Mouse (Mus musculus): ENCODE measurements around the gene Brd2. TPM values are rescaled to one million over a fixed set of nuclear protein-coding genes. Genes with fewer than 3 reads are reported as not detected.

The Brd2 gene
- polyA plus RNA-seq, 1 experiment from 2014 or later, result 141 TPM

DNA sequence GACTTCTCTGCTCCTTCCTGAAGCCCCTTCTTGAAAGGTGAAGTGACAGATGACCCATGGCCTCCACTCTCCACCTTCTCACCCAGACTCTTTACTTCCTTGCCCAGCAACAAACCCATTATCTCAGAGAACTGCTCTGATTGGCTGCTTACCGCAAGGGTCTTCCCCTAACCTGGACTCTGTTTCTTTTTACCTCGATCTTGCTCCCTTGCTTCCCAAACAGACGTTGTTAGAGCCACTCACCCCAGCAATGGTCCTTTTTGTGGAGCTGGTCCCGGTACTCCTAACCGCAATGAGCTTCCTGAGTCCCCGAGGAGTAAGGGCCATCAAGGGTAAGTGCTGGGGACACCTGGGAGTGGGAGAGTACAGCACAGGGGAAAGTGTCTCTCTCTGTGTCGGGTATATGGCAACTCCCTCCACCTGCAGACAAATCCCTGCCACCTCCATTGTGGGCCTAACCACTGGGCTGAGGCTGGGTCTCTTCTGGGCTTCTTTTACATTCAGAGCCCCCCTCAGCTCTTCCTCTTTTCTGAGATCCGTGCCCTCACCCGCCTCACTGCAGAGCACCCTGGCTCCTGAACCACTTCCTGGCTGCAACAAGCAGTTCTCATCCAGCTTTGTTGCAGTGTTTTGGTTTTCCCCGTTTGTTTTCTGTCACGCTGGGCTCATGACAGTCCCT lies 30.1 kb downstream of the Brd2 start, which contains the start of gene H2-Oa:
Gene H2-Oa, plus strand, starts transcription at position 144 of the 679 bp plus-strand sequence.
- Histone ChIP-seq H3K27ac (replicated peaks) (no peak within 1 kb of the TSS; the same call in 1 of the 2 replicates), H3K4me3 (no peak within 1 kb of the TSS)
- WGBS, result 35% methylated on average over 11 of the region's 11 CpGs

DNA sequence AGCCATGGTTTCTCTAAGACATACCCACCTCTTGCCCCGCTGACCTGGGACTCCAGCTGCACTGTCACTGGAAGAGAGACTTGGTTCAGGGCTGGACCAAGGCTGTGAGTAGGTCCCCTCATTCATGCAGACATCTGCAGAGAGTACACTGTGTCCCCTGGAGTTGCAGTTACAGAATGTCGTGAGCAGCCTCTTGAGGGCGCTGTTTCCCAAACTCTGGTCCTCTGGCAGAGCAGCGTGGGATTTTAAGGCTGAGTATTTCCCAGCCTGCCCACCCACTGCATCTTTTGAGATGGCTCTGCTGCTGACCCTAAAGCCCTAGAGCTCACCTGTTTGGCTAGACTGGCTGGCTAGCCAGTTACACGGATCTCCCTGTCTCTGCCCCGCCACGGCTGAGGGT lies 31.5 kb downstream of the Brd2 start:
- H3K36me3 ChIP-seq (replicated peaks), result no peaks in the 10 kb centered on the region
- no peak overlapping the region for H3K27ac ChIP-seq (replicated peaks)
- DNase-seq (ENCODE audit: low spot score), result no peak
- 49% methylated on average over 7 of the region's 7 CpGs for WGBS
- H3K9me3 ChIP-seq, result peaks cover 6% of the 10 kb centered on the region; the same call in 1 of the 2 replicates
- H3K4me1 ChIP-seq, result peaks cover 18% of the 10 kb centered on the region
- H3K4me3 ChIP-seq, result no peak overlapping the region
- H3K27me3 ChIP-seq (replicated peaks; ENCODE audit: low read depth, poor library complexity, severe bottlenecking), result no peaks in the 10 kb centered on the region; the same call in 1 of the 2 replicates

More for the DNA sequence above, 30.1 kb downstream of the Brd2 start, which contains the start of gene H2-Oa:
- Histone ChIP-seq H3K27me3 (replicated peaks; ENCODE audit: low read depth, poor library complexity, severe bottlenecking) (no peaks in the 10 kb centered on the region; the same call in 1 of the 2 replicates), H3K4me1 (peaks cover 18% of the 10 kb centered on the region), H3K9me3 (peaks cover 6% of the 10 kb centered on the region; the same call in 1 of the 2 replicates), H3K36me3 (replicated peaks) (no peaks in the 10 kb centered on the region)
- no peak for DNase-seq (ENCODE audit: low spot score)

DNA sequence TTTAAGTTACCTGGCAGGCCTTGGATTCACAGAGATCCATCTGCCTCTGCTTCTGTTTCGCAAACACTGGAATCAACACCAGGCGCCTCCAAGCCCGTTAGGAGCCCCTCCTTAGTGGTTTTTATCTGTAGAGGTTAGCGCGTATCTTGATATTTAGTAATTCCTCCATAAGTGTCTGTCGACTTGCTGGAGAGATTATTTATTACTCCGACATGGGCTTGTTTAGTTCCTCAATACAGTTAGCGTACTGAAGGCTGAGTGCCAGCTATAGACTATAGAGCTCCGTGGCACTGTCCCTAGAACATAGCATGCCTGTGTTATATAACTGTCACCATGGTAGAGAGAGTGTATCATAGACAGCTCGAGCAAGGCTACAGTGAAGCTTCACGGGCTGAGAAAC lies 34.3 kb downstream of the Brd2 start:
- Histone ChIP-seq H3K4me3 (no peak overlapping the region), H3K36me3 (replicated peaks) (no peaks in the 10 kb centered on the region)
- WGBS, result 90% methylated on average over 11 of the region's 11 CpGs

DNA sequence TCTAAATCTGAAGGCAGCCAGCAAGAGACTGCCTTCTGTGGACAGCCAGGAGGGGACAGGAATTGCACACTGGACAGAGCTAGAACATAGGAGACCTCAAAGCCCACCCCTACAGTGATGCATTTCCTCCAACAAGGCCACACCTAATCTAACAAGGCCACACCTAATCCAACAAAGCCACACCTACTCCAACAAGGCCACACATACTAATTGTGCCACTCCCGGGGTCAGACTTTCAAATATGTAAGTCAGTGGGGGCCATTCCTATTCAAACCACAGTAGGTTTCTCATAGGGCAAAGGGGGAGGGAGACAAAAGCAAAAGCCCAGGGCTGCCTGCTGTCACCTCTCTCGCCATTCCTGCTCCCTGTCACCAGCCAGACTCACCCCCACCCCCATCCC lies 35.0 kb downstream of the Brd2 start:
- no peak for DNase-seq (ENCODE audit: low spot score)
- no peaks in the 10 kb centered on the region for H3K9me3 ChIP-seq
- peaks cover 16% of the 10 kb centered on the region for H3K27me3 ChIP-seq (replicated peaks; ENCODE audit: low read depth, poor library complexity, severe bottlenecking)
- 51% methylated on average over 2 of the region's 2 CpGs for WGBS
- no peak overlapping the region for H3K4me3 ChIP-seq
- H3K36me3 ChIP-seq (replicated peaks), result no peaks in the 10 kb centered on the region
- H3K4me1 ChIP-seq, result peaks cover 14% of the 10 kb centered on the region
- no peak overlapping the region for H3K27ac ChIP-seq (replicated peaks)

More for the DNA sequence above, 34.3 kb downstream of the Brd2 start:
- no peaks in the 10 kb centered on the region for H3K9me3 ChIP-seq
- H3K27ac ChIP-seq (replicated peaks), result no peak overlapping the region
- peaks cover 14% of the 10 kb centered on the region for H3K4me1 ChIP-seq
- DNase-seq (ENCODE audit: low spot score), result no peak
- H3K27me3 ChIP-seq (replicated peaks; ENCODE audit: low read depth, poor library complexity, severe bottlenecking), result peaks cover 16% of the 10 kb centered on the region

DNA sequence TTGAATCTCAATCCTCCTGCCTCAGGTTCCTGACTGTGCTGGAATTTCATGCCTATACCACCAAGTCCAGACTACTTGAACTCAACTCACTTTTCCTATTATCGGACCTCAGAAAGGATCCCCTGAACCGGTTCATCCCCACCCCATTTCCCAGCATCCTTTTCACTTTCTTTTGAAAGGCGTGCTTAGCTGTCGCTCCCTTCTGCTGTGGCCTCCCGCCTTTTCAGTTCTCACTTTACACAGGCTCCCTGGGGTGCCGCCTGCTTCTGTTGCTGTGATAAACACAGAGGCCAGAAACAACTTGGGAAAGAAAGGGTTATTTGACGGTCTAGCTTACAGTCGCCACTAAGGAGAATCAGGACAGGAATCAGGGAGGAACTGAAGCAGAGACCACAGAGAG lies 39.3 kb downstream of the Brd2 start:
- H3K27ac ChIP-seq (replicated peaks), result no peak overlapping the region
- H3K36me3 ChIP-seq (replicated peaks), result no peaks in the 10 kb centered on the region
- peaks cover 9% of the 10 kb centered on the region for H3K4me1 ChIP-seq
- DNase-seq (ENCODE audit: low spot score), result no peak
- H3K9me3 ChIP-seq, result no peaks in the 10 kb centered on the region
- peaks cover 16% of the 10 kb centered on the region for H3K27me3 ChIP-seq (replicated peaks; ENCODE audit: low read depth, poor library complexity, severe bottlenecking)
- WGBS, result 8% methylated on average over 8 of the region's 8 CpGs
- H3K4me3 ChIP-seq, result no peak overlapping the region; the same call in 1 of the 2 replicates

DNA sequence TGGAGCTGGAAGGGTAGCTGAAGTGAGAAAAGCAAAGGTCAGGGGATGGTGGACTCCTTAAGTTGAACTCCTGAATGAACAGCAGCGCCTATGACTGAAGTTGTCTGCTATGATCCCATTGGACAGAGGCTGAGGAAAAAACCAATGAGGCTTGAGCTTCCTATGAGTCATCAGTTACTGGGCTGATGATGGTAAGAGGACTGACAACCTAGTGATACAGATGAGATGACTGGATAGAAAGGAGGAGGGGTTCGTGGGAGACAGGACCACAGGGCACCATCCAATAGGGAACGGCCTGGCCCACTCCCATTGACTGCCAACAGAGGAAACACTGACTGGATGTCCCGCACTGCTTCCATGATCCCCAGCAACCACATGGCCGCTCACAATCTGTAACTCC lies 42.8 kb downstream of the Brd2 start:
- Histone ChIP-seq H3K36me3 (replicated peaks) (no peaks in the 10 kb centered on the region), H3K4me3 (no peak overlapping the region), H3K27ac (replicated peaks) (no peak overlapping the region), H3K27me3 (replicated peaks; ENCODE audit: low read depth, poor library complexity, severe bottlenecking) (peaks cover 28% of the 10 kb centered on the region), H3K4me1 (peaks cover 11% of the 10 kb centered on the region), H3K9me3 (no peaks in the 10 kb centered on the region)
- DNase-seq (ENCODE audit: low spot score), result peak; percentile 33
- 21% methylated on average over 5 of the region's 5 CpGs for WGBS

DNA sequence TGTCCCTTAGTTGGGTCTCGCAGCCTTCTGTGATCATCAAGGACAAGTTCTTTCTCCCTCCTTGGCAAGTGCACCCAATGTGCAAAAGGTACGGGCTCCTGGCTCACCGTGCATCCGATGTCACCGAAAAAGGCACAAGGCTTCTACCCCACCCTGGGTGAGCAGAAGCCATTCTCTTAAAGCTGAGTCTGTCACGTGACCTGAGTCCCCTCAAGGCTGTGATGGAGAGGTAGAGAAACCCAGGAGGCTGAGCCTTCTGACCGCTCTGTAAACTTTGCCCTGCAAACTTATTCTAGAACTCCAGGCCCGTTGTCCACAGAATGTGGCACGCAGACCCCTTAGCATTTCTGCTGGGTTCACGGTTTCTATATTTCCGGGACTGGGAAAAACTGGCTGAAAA lies 43.4 kb downstream of the Brd2 start:
- no peak for DNase-seq (ENCODE audit: low spot score)
- Histone ChIP-seq H3K27me3 (replicated peaks; ENCODE audit: low read depth, poor library complexity, severe bottlenecking) (peaks cover 23% of the 10 kb centered on the region), H3K9me3 (no peaks in the 10 kb centered on the region), H3K27ac (replicated peaks) (no peak overlapping the region), H3K4me1 (peaks cover 11% of the 10 kb centered on the region), H3K36me3 (replicated peaks) (no peaks in the 10 kb centered on the region), H3K4me3 (no peak overlapping the region)
- 89% methylated on average over 11 of the region's 11 CpGs for WGBS

DNA sequence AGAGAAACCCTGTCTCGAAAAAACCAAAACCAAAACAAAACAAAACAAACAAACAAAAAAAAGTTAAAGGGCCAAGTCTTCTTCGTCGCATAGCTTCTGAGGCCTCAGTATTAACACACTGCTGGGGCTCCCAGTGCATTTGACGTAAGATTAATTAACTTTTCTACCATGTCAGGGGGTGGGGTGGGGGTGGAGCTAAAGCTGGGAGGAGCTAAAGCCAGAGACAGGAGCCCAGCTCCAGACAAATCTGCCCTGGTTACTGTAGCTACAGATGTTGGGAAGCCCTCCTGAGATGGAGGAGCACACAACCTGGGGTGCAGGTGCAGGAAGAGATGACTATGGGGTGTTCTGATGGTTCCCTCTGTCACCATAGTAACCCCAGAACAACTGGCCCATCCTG lies 44.3 kb downstream of the Brd2 start:
- WGBS, result 70% methylated on average over 4 of the region's 4 CpGs
- H3K4me3 ChIP-seq, result no peak overlapping the region
- H3K27ac ChIP-seq (replicated peaks), result no peak overlapping the region
- peaks cover 22% of the 10 kb centered on the region for H3K27me3 ChIP-seq (replicated peaks; ENCODE audit: low read depth, poor library complexity, severe bottlenecking)
- H3K36me3 ChIP-seq (replicated peaks), result no peaks in the 10 kb centered on the region
- no peak for DNase-seq (ENCODE audit: low spot score)
- H3K4me1 ChIP-seq, result peaks cover 8% of the 10 kb centered on the region
- H3K9me3 ChIP-seq, result no peaks in the 10 kb centered on the region

DNA sequence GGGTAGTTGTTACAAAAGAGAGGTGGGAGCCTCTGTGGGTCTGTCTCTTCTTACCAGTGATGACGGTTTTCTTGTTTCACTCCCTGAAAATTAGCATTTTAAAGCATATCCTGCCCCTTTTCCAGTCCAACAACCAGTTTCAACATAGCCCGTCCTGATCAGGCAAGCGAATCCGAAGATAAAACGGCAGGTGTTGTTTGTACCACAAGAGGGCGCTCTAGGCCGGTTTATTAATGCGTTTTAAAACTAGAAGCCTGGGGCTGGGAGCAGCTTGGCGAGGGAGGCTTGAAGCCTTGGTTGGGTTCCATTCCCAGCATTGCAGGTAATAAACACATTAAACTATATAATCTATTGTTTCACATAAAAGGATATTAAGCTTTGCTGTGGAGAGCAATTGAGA lies 44.9 kb downstream of the Brd2 start:
- H3K4me1 ChIP-seq, result 0 out of 2 replicates have a peak, but pooled peaks cover 2% of the 10 kb centered on the region
- no peak overlapping the region for H3K4me3 ChIP-seq
- peaks cover 22% of the 10 kb centered on the region for H3K27me3 ChIP-seq (replicated peaks; ENCODE audit: low read depth, poor library complexity, severe bottlenecking)
- H3K27ac ChIP-seq (replicated peaks), result no peak overlapping the region
- peak; percentile 81 for DNase-seq (ENCODE audit: low spot score)
- H3K9me3 ChIP-seq, result no peaks in the 10 kb centered on the region
- H3K36me3 ChIP-seq (replicated peaks), result no peaks in the 10 kb centered on the region
- WGBS, result 2% methylated on average over 9 of the region's 9 CpGs

DNA sequence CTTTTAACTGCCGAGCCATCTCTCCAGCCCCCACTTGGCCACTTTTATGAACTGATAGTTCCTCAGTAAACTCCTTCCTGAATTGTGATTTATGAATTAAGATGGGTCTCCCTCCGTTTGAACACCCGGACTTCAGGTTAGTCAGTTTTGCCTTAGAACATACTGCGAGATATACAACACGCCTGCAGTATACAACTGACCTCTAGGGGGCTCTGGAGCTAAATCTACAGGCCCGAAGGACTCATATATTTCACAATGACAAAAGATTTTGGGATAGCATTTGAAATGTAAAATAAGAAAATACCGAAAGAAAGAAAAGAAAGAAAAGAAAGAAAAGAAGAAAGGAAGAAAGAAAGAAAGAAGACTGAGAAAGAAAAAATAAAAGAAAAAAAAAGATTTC lies 47.2 kb downstream of the Brd2 start:
- H3K9me3 ChIP-seq, result no peaks in the 10 kb centered on the region
- H3K4me1 ChIP-seq, result 0 out of 2 replicates have a peak, but pooled peaks cover 2% of the 10 kb centered on the region
- 40% methylated on average over 7 of the region's 7 CpGs for WGBS
- peaks cover 22% of the 10 kb centered on the region for H3K27me3 ChIP-seq (replicated peaks; ENCODE audit: low read depth, poor library complexity, severe bottlenecking)
- DNase-seq (ENCODE audit: low spot score), result peak; percentile 62
- no peak overlapping the region for H3K4me3 ChIP-seq
- H3K36me3 ChIP-seq (replicated peaks), result no peaks in the 10 kb centered on the region
- no peak overlapping the region for H3K27ac ChIP-seq (replicated peaks)

DNA sequence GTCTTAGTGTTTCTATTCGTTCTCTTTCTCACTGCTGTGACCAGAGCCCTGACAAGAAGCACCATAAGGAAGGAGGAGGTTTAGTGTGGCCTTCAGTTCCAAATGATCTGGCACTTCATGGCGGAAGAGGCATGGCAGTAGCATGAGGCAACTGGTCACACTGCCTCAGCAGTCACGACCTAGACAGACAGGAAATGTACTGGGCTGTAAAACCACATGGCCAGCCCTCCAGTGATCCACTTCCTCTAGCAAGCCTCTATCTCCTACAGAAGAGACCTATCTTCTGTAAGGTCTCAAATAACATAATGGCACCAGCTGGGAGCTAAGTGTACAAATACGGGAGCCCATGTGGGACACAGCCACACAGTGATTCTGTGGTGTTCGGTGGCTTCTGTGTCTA lies 50.3 kb downstream of the Brd2 start:
- no peaks in the 10 kb centered on the region for H3K9me3 ChIP-seq
- peaks cover 17% of the 10 kb centered on the region for H3K27me3 ChIP-seq (replicated peaks; ENCODE audit: low read depth, poor library complexity, severe bottlenecking)
- no peaks in the 10 kb centered on the region for H3K36me3 ChIP-seq (replicated peaks)
- 73% methylated on average over 5 of the region's 5 CpGs for WGBS
- H3K27ac ChIP-seq (replicated peaks), result no peak overlapping the region
- H3K4me1 ChIP-seq, result 0 out of 2 replicates have a peak, but pooled peaks cover 2% of the 10 kb centered on the region
- no peak for DNase-seq (ENCODE audit: low spot score)
- no peak overlapping the region for H3K4me3 ChIP-seq

DNA sequence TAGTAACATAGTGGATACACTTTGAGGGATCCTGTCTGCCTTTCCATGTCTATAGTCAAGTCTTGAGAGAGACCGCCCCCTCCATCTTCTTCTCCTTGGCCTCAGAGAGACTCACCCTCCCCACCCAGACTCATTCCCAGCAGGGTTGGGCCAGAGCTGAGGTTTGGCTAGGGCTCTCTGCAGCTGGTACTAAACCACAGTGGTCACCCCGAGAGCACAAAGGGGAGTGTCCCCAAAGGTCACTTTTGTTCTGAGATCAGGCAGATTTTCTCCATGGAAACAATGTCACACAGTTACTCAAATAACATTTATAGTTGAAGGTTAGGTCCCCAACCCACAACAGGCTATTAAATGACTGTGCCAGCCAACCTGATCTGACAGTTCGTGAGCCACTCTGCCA lies 53.6 kb downstream of the Brd2 start:
- WGBS, result 64% methylated on average over 3 of the region's 3 CpGs
- no peak for DNase-seq (ENCODE audit: low spot score)
- H3K27me3 ChIP-seq (replicated peaks; ENCODE audit: low read depth, poor library complexity, severe bottlenecking), result no peaks in the 10 kb centered on the region
- no peak overlapping the region for H3K27ac ChIP-seq (replicated peaks)
- no peaks in the 10 kb centered on the region for H3K4me1 ChIP-seq
- no peak overlapping the region for H3K4me3 ChIP-seq
- no peaks in the 10 kb centered on the region for H3K36me3 ChIP-seq (replicated peaks)
- H3K9me3 ChIP-seq, result no peaks in the 10 kb centered on the region
